Mouse (Mus musculus) T-helper 2 cell (primary cell): ENCODE measurements around the gene Nfic.

Source experiments
- in situ Hi-C: fragments of 300-600 bp; cut with MboI, MseI; formaldehyde crosslinking; loops from one replicate; pipeline ENCODE4 v1.15.1; 2025; ENCODE audit warnings: high pct_unique_total_duplicates

The Nfic gene

DNA sequence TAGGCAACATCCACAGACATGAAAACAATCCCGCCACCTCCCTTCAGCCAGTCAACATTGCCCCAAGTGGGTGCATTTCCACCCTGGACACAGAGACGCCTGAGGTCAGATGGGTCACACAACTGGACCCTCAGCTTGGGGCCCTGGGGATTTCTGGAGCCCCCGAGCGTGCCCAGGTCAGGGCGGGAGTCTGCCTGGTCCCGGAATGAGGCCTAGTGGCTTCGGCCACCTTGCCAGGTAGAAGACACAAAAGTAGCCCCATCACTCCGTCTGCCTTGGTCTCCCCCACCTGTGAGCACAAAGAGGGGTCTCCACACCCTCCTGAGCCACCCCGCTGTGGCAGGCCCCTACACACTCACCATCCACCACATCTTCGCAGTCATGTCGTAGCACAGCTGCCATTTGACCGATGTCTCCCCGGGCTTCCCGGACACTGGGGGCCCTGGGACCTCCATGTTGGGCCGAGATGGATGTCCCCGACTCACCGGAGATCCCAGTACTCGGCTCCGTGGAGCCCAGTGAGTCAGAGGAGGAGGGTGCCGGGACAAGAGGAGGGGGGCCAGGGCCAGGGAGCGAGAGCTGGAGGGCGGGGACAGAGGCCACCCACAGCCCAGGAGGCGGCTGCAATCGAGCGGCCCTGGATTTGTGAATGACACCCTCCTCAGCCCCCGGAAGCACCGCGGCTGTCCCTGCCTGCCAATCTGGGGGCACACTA is at the start of gene Nfic:
Gene Nfic (minus strand): TSS at position 455 of the 715 bp plus-strand sequence.
- in situ Hi-C loops, result no loop called here

GRCm38 (mm10) chr10:81502658-81503057 is 47.2 kb upstream of the Nfic start:
- in situ Hi-C loops, result no loop called here

DNA sequence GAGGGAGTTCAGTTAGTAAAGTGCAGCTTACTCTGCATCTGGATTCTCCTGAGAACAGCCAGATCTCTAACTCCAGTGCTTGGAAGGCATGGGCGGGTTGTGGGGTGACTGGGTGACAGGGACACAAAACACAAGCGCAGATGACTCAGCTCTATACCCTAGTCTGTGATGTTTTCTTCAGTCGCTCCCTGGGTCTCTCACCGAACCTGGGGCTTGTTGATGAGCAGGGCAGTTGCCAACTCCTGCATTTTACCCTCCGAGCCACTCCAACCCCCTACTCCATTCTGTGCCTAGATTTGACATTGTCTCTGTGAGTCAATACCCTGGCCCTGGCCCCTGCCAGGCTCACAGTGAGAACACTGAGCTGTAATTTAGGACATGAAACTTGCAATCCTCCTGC is 46.4 kb upstream of the Nfic start:
- in situ Hi-C loops, result no loop called here

DNA sequence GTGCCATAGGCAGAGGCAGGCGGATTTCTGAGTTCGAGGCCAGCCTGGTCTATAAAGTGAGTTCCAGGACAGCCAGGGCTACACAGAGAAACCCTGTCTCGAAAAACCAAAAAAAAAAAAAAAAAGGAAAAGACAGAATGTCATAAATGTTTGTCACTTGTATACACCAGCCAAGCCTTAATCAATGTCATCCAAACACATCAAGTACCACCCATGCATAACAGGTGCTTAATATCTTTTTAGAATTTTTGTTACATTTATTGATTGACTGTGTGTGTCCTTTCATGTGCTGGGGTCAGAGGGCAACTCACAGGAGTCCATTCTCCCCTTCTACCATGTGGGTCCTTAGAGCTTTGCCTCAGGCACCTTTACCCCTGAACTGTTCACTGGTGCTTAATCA is 44.6 kb upstream of the Nfic start, which contains the start of gene S1pr4:
Gene S1pr4 (minus strand): TSS at position 101 of the 400 bp plus-strand sequence.
- in situ Hi-C loops, result no loop called here

- in situ Hi-C loops, result no loop called here
These were observed 43.9 kb upstream of the Nfic start for GRCm38 (mm10) chr10:81499250-81499901.

- in situ Hi-C loops, result no loop called here
These were observed 43.1 kb upstream of the Nfic start for GRCm38 (mm10) chr10:81498316-81499249.

GRCm38 (mm10) chr10:81497401-81498270 is 42.2 kb upstream of the Nfic start:
- in situ Hi-C loops, result no loop called here

DNA sequence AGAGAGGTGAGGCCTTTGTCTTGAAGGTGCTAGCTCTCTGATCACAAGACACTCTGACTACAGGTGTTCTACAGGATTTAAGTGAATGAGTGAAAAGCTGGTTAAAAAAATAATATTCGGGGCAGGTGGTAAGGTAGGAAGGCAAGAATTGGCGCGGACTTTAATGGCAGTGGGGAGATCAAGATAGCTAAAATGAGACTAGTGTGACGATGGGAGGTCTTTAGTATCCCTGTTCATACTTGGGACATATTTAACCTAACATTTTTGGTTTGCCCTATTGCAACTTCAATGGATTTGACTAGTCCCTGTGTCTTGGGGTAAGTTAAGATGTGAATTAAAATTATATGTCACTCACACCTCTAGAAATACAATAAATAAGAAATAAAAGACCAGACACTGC is 41.5 kb upstream of the Nfic start:
- in situ Hi-C loops, result no loop called here

DNA sequence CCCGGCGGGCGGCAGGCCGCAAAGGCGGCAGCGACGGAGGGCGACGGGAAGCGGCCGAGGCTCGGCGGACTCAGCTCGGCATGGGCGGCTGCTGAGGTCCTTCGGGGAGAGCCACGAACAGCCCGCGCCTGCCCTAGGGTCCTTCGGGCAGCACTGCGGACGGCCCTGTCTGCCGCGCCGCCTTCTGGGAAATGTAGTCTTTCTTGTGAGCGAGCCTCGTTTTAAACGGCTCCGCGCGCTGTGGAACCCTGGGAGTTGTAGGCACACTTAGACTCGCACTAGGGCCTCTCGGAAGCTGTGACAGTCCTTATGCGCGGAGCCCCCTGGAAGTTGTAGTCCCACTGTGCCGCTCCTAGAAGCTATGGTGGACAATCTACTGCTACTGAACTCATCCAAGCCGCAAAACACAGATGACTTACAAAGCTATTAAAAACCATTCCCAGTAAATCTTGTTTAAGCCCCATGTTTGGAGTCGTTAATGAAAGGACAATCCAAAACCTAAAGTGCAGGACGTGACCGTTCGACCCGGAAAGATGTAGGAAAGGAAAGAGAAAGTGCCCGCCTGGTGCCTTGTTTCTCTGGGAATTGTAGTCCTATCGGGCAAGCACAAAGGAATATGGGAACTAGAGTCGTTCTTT is 40.9 kb upstream of the Nfic start, which contains the start of gene Ncln:
Gene Ncln (minus strand): TSS at position 129 of the 638 bp plus-strand sequence.
- in situ Hi-C loops, result no loop called here

GRCm38 (mm10) chr10:81495616-81496263 is 40.3 kb upstream of the Nfic start:
- in situ Hi-C loops, result no loop called here

DNA sequence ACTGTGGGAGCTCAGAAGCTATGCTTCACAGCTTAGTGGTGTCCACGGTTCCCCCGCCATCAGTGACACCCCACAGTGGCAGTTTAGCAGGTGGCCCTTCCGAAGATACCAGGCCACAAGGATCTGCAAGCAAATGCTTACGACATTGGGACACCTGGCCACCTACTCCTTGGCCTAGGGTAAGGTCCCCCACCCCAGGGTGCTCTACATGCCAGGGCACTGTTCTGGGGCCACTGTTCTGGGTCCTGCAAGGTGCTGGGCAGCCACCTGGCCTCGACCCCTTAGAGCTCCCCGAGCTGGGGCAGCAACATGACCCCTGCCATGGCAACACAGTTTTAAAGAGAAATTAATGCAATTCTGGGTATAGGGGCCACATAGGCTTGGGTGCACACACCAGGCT is 39.7 kb upstream of the Nfic start:
- in situ Hi-C loops, result no loop called here

DNA sequence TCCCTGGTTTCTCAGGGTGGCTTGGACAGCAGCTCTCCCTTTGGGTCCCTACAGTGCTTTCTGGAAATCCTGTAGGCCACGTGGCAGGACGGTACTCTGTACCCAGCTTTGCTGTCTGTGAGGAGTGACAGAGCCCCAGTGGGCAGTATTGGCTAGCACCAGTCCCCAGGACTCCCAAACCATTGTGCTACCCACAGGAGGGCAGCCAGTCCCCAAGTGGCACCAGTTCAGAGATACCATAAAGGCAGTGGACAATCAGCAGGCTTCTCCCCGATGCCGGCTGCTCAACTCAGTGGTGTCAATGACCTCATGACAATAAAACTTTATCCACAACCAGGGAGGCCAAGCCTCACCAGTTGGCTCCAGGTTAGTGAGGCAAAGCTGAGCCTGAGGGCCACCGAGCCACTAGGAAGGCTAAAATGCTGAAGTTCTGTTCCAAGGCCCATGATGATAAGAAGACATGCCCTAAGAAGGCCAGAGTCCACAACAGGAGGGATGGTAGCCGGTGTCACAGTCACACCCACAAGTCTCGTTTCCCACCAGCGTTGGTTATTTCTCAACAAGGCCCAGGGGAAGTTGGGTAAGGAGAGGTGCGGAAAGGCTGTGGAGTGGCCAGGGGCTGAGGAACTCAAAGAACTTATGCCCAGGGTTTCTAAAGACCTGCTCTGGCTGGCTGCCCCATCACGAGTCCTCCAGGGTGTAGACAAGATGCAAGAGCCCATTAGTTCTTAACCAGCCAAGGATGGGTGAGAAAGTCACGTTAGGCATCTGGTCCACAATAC is 39.0 kb upstream of the Nfic start:
- in situ Hi-C loops, result no loop called here

GRCm38 (mm10) chr10:81493601-81494220 is 38.3 kb upstream of the Nfic start:
- in situ Hi-C loops, result no loop called here

GRCm38 (mm10) chr10:81492606-81493240 is 37.3 kb upstream of the Nfic start:
- in situ Hi-C loops, result no loop called here

GRCm38 (mm10) chr10:81491018-81491417 is 35.6 kb upstream of the Nfic start:
- in situ Hi-C loops, result no loop called here

GRCm38 (mm10) chr10:81489941-81490340 is 34.5 kb upstream of the Nfic start:
- in situ Hi-C loops, result loop anchor here (10.0 kb wide), 1 partner anchor 45 kb away; no protein-coding TSS in a partner anchor

DNA sequence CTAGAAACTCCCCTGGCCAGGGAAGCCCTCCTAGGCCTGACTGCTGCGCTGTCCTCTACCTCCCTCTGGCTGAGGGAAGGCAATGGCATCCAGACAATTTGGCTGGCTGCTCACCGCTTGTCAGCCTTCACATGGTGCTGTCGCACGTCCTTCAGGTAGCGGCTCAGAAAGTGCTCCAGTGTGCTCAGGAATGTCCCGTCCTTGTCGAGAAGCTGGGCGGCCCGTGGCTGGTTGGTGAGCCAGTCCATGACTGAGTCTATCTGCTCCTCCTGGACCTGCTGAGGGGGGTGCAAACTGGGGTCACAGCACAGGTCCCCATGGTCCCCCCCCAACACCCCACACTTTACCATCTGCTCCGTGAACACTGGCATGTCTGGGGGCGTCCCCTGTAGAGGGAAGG is 32.6 kb upstream of the Nfic start:
- in situ Hi-C loops, result loop anchor here (10.0 kb wide), 1 partner anchor 47 kb away; no protein-coding TSS in a partner anchor

GRCm38 (mm10) chr10:81486496-81486895 is 31.1 kb upstream of the Nfic start:
- in situ Hi-C loops, result loop anchor here (10.0 kb wide), 1 partner anchor 48 kb away; no protein-coding TSS in a partner anchor
